Mouse (Mus musculus) adrenal gland, adult 2 months (tissue): ENCODE measurements around the gene Vamp5. TPM values are rescaled to one million over a fixed set of nuclear protein-coding genes. Genes with fewer than 3 reads are reported as not detected.

ENCODE experiments used
- DNase-seq: peaks from one replicate; pipeline ENCODE4 v3.0.0; 2021
- long read RNA-seq: library from polyadenylated mRNA; stranded (forward); transcript quantifications from one replicate; pipeline ENCODE4 v2.0.0, GENCODE M21; 2021
- polyA plus RNA-seq: library from polyadenylated mRNA; depleted of rRNA; stranded (reverse); fragments of >200 nt; gene quantifications from 2 replicates; pipeline ENCODE4 v1.2.3, GENCODE M21; 2012; rRNA removed
- total RNA-seq, 2 experiments: library from RNA; stranded (reverse); gene quantifications; 2 replicates each; pipeline ENCODE4 v1.2.3; 2021

Vamp5 gene
- total RNA-seq (10 to 100 TPM; 25.3 to 43.4 TPM), polyA plus RNA-seq (16.4 and 17.4 TPM in 2 replicates)
- long read RNA-seq, transcript Vamp5-202 (3 exons, 623 nt): major isoform, 17 of 22 reads
- long read RNA-seq, partial matches to known transcripts: 0 of 22 reads
- long read RNA-seq, other reads (novel, unspliced or antisense): 0 of 22 reads

- DNase-seq: peak; percentile 92
Measured at GRCm38 (mm10) chr6:72380131-72380770, at the start of gene Vamp5. Gene Vamp5 (minus strand): TSS chr6:72380468.

DNA sequence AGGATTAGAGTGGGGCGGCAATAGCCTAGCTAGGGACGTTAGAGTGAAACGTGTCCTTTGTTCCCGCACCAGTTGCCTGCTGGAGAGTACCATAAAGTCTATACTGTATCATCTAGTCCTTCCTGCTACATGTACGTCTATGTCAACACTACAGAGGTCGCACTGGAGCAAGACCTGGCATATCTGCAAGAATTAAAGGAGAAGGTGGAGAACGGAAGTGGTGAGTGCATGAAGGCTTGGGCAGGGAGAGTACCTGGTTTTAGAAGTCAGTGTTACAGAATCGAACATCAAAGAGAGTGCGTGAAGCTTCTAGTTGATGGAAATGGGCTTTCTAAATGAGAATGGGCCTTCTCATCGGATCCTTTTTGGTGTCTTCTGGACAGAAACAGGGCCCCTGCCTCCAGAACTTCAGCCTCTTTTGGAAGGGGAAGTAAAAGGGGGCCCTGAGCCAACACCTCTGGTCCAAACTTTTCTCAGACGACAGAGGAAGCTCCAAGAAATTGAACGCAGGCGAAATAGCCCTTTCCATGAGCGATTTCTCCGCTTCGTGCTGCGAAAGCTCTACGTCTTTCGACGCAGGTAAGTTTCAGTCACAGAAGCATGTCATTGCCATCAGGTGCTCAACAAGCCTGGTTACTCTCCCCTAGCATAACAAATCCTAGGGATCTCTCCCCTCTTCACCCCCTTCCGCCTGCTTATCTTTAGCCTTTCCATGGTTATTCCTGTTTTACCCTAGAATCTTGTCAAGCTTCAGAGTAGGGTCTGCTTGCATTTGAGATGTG, 49.0 kb upstream of the Vamp5 start:
- no peak for DNase-seq

DNA sequence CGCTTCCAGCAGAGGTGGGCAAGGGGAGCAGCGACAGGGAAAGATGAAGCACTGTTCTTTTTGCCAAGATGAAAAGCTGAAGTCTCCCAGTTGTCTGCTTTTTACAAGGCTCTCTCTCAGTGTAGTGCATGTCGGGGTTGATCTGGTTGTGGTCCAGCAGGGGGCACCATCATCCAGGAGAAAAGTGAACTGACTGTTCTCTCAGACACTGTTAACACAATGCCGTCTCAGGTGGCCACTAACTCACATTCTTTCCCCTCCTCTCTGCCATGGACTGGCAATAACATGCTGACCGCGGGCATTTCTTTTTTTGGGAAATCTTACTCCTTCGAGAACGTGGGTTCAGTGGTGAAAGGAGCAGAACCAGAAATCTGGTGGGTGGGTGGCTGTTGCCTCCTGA, 47.8 kb upstream of the Vamp5 start:
- DNase-seq: peak; percentile 74

DNA sequence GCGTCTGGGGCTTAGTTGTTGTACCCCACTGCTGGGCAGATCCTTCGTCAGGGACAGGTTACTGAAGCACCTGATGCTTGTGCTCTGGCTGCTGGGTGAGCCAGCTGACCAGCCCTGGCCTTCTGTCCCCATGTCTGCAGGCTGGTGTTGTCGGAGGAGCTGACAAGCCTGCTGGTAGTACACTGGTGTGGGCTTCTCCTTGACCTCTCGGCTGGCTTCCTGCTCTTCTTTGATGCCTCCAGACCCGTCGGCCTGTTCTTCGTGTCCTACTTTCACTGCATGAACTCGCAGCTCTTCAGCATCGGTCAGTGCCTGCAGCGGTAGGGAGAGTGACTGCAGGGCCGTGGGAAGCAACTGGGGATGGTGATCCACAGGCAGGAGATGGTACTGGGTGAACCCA, 45.4 kb upstream of the Vamp5 start:
- no peak for DNase-seq

DNA sequence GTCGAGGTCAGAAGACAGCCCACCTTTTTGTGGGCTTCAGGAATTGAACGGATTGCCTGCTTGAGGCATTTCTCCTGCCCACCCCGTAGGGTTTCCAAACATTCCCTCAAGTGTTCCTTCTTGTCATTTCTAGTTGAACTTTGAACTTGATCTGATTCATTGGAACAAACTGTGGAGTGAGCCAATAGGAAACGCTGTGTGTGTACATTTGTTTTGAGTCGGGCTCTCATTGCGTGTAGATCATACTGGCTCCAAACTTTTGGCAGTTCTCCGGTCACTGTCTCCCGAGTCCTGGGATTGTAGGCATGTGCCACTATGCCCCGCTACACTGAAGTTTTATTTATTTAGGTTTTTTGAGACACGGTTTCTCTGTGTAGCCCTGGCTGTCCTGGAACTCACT, 40.6 kb upstream of the Vamp5 start:
- DNase-seq: no peak

DNA sequence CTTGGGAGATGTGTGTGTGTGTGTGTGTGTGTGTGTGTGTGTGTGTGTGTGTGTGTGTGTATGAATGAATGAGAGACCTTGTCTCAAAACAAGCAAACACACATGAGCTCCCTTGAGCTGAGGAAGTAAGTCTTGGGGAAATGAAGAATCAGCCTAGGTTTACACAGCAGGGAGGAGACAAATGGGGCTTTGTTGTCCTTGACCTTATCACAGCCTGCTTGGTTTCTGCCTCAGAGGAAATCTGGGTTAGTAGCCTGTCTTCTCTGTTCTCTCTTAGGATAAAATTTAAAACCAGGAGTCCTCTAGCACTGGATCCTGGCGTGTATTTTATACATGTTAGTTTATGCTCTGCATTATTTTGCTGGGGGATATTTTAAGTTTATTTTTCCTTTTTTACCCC, 39.5 kb upstream of the Vamp5 start:
- peak; percentile 61 for DNase-seq

GRCm38 (mm10) chr6:72418279-72418678, 38.0 kb upstream of the Vamp5 start:
- DNase-seq: no peak

- DNase-seq: no peak
Measured at GRCm38 (mm10) chr6:72415964-72416772, 35.9 kb upstream of the Vamp5 start.

GRCm38 (mm10) chr6:72415181-72415580, 34.9 kb upstream of the Vamp5 start:
- no peak for DNase-seq

DNA sequence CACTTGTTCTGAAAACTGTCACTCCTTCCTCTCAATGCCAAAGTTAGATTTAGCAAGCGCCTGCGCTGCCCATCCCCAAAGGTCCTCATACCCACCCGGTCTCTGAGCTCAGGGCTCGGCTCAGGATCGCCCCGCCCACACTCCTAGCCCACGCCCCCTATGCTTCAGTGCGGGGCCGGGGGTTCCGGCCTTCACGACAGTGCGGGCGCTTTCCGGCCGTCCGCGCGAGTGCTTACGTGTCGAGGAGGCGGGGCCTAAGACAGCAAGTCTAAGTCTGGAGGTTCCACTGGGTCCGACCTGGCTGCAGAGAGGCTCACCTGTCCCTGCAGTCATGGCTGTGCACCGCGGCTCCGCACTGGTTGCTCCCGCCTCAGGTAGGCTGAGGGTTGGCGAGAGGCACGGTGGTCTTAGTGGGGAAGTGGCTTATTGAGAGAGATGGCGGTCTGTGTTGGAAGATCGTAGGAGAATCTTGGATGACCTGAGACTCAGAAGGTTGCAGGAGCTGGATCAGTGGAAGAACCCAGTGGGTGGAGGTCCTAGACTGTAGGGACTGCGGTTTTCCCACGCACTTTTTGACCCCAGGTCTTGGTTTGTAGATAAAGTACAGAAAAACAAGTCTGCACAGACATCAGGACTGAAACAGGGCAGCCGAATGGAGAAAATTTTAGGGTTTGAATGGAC, 33.9 kb upstream of the Vamp5 start, which contains the start of gene Ggcx:
Gene Ggcx, plus strand, starts transcription at position 233 of the 681 bp plus-strand sequence.
- DNase-seq: peak; percentile 97

- DNase-seq: no peak
Measured at GRCm38 (mm10) chr6:72410518-72410917, 30.2 kb upstream of the Vamp5 start.

GRCm38 (mm10) chr6:72410003-72410402, 29.7 kb upstream of the Vamp5 start:
- no peak for DNase-seq

- DNase-seq: peak; percentile 60
Measured at GRCm38 (mm10) chr6:72409567-72409966, 29.3 kb upstream of the Vamp5 start.

DNA sequence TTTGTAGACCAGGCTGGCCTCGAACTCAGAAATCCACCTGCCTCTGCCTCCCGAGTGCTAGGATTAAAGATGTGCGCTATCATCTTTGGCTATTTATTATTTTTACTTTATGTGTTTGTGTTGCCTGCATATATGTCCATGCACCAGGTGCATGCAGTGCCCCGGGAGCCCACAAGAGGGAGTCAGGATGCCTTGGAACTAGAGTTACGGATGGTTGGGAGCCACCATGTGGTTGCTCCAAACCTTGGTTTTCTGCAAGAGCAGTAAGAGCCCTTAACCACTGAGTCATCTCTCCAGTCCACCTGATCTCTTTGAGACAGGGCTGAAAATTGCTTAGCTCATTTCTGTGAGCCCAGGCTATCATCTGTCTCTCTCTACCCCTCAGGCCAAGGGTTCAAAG, 26.9 kb upstream of the Vamp5 start:
- DNase-seq: peak; percentile 87

GRCm38 (mm10) chr6:72405356-72405755, 25.1 kb upstream of the Vamp5 start:
- DNase-seq: no peak

DNA sequence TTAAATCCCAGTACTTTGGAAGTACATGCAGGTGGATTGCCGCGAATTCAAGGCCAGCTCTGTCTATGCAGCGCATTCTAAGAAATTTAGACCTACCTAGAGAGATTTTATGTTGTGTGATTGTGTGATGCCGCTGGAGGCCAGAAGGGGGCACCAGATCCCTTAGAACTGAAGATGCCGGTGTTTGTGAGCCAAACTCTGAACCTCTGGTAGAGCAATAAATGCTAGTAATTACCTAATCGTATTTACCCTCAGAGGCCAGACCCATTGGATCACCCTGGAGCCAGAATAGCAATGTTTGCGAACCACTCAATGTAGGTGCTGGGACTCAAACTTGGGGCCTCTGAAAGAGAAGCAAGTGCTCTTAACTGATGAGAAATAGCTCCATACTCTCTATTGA, 21.6 kb upstream of the Vamp5 start:
- DNase-seq: peak; percentile 84

DNA sequence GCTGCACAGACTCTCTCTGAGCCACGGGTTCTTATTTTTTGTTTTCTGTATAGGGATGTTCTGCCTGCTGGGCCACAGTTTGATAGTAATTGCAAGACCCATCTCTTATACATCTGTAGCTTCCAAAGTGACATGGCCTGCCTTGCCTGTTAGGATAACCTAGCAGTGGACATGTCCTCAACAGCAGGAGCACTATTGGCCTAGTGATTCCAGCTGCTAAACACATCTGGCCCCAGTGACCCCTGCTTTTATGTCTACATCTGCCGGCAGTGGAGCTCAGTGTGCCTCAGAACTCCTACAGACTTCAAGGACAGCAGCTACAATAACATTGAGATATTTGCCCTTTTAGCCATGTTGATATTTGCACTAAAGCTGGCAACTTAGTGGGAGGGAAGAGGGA, 19.7 kb upstream of the Vamp5 start:
- no peak for DNase-seq

GRCm38 (mm10) chr6:72396837-72397251, 16.6 kb upstream of the Vamp5 start:
- DNase-seq: no peak

GRCm38 (mm10) chr6:72392341-72392740, 12.1 kb upstream of the Vamp5 start:
- no peak for DNase-seq

GRCm38 (mm10) chr6:72390795-72391521, 10.7 kb upstream of the Vamp5 start:
- DNase-seq: peak; percentile 90
